Mouse (Mus musculus) spleen, adult 12 weeks (tissue): ENCODE measurements around the gene Poldip2.

Experiments
- DNase-seq: peaks from one replicate; pipeline ENCODE4 v3.0.0; 2022; ENCODE audit warnings: low spot score

Gene Poldip2

GRCm38 (mm10) chr11:78544449-78545111 lies 32.6 kb downstream of the Poldip2 start:
- DNase-seq: no peak

GRCm38 (mm10) chr11:78545181-78545580 lies 33.2 kb downstream of the Poldip2 start:
- no peak for DNase-seq

- DNase-seq: no peak
Measured at GRCm38 (mm10) chr11:78547718-78548460, 35.9 kb downstream of the Poldip2 start.

GRCm38 (mm10) chr11:78549491-78549987 lies 37.5 kb downstream of the Poldip2 start:
- DNase-seq: no peak

- peak; percentile 87 for DNase-seq
Measured at GRCm38 (mm10) chr11:78550168-78551058, 38.4 kb downstream of the Poldip2 start, which contains the start of gene Tmem97. Gene Tmem97, minus strand, starts transcription at chr11:78550777.

GRCm38 (mm10) chr11:78551059-78551398 lies 39.0 kb downstream of the Poldip2 start:
- DNase-seq: no peak

GRCm38 (mm10) chr11:78555623-78556022 lies 43.6 kb downstream of the Poldip2 start:
- no peak for DNase-seq

GRCm38 (mm10) chr11:78556070-78556469 lies 44.1 kb downstream of the Poldip2 start:
- no peak for DNase-seq

- no peak for DNase-seq
Measured at GRCm38 (mm10) chr11:78557241-78557640, 45.2 kb downstream of the Poldip2 start.

GRCm38 (mm10) chr11:78560447-78560846 lies 48.5 kb downstream of the Poldip2 start:
- peak; percentile 29 for DNase-seq

GRCm38 (mm10) chr11:78566775-78567174 lies 54.8 kb downstream of the Poldip2 start:
- DNase-seq: no peak

GRCm38 (mm10) chr11:78567614-78568013 lies 55.6 kb downstream of the Poldip2 start:
- no peak for DNase-seq

GRCm38 (mm10) chr11:78568827-78569226 lies 56.8 kb downstream of the Poldip2 start:
- no peak for DNase-seq

- no peak for DNase-seq
Measured at GRCm38 (mm10) chr11:78569806-78570205, 57.8 kb downstream of the Poldip2 start.

GRCm38 (mm10) chr11:78571441-78571840 lies 59.4 kb downstream of the Poldip2 start:
- no peak for DNase-seq

- no peak for DNase-seq
Measured at GRCm38 (mm10) chr11:78571854-78572253, 59.9 kb downstream of the Poldip2 start.
